Mouse (Mus musculus): Measurements from ENCODE around the gene Emg1. TPM values are rescaled to one million over a fixed set of nuclear protein-coding genes. Genes with fewer than 3 reads are reported as not detected.

Emg1 gene
- polyA plus RNA-seq, 1 experiment from 2014 or later: 105 TPM

DNA sequence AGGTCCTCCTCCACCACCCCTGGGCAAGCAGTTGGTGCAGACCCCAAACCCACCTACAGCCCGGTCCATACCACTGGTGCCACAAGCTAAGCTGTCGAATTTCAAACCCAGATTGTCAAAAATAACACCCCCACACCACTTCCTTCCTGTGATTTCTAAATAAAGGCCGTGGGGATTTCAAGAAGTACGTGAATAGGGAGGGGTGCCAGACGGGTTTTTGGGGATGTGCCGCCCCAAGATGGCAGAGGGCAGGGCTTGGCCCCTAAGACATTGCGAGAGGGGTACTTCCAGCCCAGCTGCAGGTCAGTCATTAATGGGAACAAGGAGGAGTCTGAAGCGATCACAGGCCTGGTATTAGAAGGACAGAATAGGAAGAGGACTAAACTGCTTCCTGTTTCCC, 11.6 kb upstream of the Emg1 start:
- no peaks in the 10 kb centered on the region for H3K36me3 ChIP-seq
- peaks cover 13% of the 10 kb centered on the region for H3K4me1 ChIP-seq (replicated peaks)
- H3K4me3 ChIP-seq: no peak overlapping the region
- no peaks in the 10 kb centered on the region for H3K9me3 ChIP-seq (replicated peaks)
- no peak overlapping the region for H3K4me2 ChIP-seq
- H3K27ac ChIP-seq (ENCODE audit: poor library complexity, severe bottlenecking): no peak overlapping the region
- ATAC-seq (ENCODE audit: insufficient number of reproducible peaks, low FRiP score): no peak
- H3K27me3 ChIP-seq (replicated peaks): no peaks in the 10 kb centered on the region
- WGBS: 72% methylated on average over 8 of the region's 8 CpGs
- no peak overlapping the region for H3K9ac ChIP-seq

DNA sequence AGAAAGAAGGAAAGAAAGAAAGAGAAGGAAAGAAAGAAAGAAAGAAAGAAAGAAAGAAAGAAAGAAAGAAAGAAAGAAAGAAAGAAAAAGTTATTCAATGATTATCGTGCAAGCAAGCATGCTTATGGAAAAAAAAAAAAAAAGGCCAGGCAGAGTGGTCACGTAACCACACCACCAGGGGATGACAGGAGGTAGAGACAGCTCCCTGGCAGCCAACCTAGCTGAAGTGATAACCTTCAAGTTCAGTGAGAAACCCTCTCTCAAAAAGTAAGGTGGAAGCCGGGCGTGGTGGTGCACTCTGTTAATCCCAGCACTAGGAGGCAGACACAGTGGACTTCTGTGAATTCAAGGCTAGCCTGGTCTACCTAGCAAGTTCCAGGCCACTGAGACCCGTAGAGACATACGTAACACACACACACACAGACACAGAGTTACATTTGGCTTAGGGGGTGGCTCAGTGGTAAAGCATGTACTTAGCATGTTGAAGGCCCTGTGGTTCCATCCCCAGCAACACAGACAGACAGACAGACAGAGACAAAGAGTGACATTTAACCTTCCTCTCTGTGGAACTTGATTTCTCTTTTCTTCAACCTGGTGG, 11.0 kb upstream of the Emg1 start:
- Histone ChIP-seq H3K9ac (no peak overlapping the region), H3K4me1 (replicated peaks) (peaks cover 13% of the 10 kb centered on the region), H3K9me3 (replicated peaks) (no peaks in the 10 kb centered on the region), H3K4me3 (no peak overlapping the region), H3K27me3 (replicated peaks) (no peaks in the 10 kb centered on the region), H3K27ac (ENCODE audit: poor library complexity, severe bottlenecking) (no peak overlapping the region), H3K4me2 (no peak overlapping the region), H3K36me3 (no peaks in the 10 kb centered on the region)
- 68% methylated on average over 6 of the region's 6 CpGs for WGBS
- ATAC-seq (ENCODE audit: insufficient number of reproducible peaks, low FRiP score): no peak

DNA sequence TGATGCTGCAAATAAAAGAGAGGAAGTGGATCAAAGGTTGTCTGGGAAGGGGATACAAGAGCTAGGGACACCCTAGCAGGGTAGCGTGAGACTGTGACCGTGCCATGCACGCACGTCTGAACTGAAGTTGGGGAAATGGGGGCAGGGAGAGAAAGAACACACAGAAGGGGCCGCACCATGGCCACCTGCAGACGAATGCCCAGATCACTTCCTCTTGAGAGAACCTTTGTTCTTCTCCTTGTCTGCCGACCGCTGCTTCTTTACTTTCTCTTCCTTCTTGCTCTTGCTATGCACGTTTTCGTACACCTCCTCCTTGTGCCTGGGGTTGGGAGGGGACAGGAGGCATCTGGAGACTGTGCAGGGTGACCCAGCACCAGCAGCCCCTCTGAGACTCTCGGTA, 8.9 kb upstream of the Emg1 start:
- Histone ChIP-seq H3K27ac (ENCODE audit: poor library complexity, severe bottlenecking) (no peak overlapping the region), H3K4me1 (replicated peaks) (peaks cover 13% of the 10 kb centered on the region), H3K4me2 (no peak overlapping the region), H3K9me3 (replicated peaks) (no peaks in the 10 kb centered on the region), H3K9ac (no peak overlapping the region), H3K27me3 (replicated peaks) (no peaks in the 10 kb centered on the region), H3K36me3 (peaks cover 20% of the 10 kb centered on the region), H3K4me3 (no peak overlapping the region)
- ATAC-seq (ENCODE audit: insufficient number of reproducible peaks, low FRiP score): no peak
- 79% methylated on average over 11 of the region's 11 CpGs for WGBS

DNA sequence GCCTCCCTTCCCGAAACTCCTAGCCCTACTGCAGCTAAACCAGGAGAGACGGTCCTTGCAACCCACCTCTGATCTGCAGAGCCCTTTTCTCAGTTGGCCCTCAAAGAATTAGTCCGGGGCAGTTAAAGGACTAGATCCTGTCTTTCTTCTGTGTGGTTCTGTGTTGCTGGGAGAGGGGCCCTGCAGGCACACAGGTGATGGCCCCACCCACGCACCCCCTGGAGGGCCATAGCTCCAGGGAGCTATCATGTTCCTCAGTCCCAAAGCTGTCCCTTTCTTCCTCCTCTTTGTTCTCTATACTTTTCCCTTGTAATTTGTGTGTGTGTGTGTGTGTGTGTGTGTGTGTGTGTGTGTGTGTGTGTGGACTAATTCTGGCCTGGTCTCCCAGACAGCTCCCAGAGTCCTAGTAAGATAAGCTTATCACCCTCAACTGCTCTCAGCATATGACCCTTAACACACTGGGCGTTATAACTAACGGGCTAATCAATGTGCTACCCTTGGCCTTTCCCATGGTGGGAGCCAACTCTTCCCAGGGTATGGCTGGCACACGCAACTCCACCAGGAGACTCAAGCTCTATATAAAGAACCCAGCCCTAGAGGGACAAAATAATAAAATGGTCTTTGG, 7.5 kb upstream of the Emg1 start:
- ATAC-seq (ENCODE audit: insufficient number of reproducible peaks, low FRiP score): no peak
- whole genome bisulfite sequencing: 44% methylated on average over 7 of the region's 7 CpGs
- no peak overlapping the region for H3K9ac ChIP-seq
- H3K36me3 ChIP-seq: peaks cover 34% of the 10 kb centered on the region
- no peaks in the 10 kb centered on the region for H3K27me3 ChIP-seq (replicated peaks)
- peaks cover 13% of the 10 kb centered on the region for H3K4me1 ChIP-seq (replicated peaks)
- no peak overlapping the region for H3K27ac ChIP-seq (ENCODE audit: poor library complexity, severe bottlenecking)
- H3K9me3 ChIP-seq (replicated peaks): no peaks in the 10 kb centered on the region
- no peak overlapping the region for H3K4me2 ChIP-seq
- no peak overlapping the region for H3K4me3 ChIP-seq

DNA sequence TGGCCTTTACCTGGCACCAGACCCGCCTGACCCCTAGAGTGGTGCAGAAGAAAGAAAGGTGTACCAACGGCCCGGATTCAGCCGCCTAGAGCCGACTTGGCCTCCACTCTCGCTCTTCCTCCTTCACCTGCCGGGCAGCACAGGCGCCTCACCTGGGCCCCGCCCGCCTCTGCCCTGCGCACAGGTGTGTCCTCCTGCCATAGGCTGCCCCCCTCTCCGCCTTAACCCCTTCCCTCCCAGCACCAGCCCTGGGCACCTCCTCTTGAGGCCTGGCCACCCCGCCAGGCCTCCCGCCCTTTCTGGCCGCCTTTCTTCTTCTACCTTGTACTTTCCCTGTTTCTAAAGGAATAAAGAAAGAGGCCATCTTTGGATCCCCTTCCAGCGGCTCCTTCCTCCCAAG, 6.7 kb upstream of the Emg1 start:
- Histone ChIP-seq H3K36me3 (peaks cover 42% of the 10 kb centered on the region), H3K4me3 (no peak overlapping the region), H3K27me3 (replicated peaks) (no peaks in the 10 kb centered on the region), H3K4me2 (no peak overlapping the region), H3K9me3 (replicated peaks) (no peaks in the 10 kb centered on the region), H3K27ac (ENCODE audit: poor library complexity, severe bottlenecking) (no peak overlapping the region), H3K4me1 (replicated peaks) (peaks cover 20% of the 10 kb centered on the region), H3K9ac (no peak overlapping the region)
- WGBS: 64% methylated on average over 16 of the region's 16 CpGs
- ATAC-seq (ENCODE audit: insufficient number of reproducible peaks, low FRiP score): no peak

DNA sequence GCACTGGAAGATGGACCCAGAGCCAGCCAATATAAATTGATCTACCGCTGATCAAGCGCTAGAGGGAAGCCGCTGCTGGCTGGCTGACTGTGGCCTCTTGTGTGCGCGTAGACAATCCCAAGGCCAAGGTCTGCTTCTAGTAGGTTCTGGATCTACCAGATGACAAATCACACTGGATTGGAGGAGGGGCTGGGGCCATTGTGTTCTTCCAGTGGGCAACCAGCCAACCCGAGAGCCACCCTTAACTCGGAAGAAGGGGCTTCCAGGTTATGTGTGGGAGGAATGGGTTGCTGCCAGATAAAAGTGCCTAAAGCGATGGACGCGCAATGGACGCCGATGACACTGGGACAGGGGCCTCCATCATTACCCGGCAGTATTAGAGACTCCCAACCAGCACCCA, 6.0 kb upstream of the Emg1 start:
- 76% methylated on average over 13 of the region's 13 CpGs for WGBS
- no peaks in the 10 kb centered on the region for H3K27me3 ChIP-seq (replicated peaks)
- no peak overlapping the region for H3K4me3 ChIP-seq

DNA sequence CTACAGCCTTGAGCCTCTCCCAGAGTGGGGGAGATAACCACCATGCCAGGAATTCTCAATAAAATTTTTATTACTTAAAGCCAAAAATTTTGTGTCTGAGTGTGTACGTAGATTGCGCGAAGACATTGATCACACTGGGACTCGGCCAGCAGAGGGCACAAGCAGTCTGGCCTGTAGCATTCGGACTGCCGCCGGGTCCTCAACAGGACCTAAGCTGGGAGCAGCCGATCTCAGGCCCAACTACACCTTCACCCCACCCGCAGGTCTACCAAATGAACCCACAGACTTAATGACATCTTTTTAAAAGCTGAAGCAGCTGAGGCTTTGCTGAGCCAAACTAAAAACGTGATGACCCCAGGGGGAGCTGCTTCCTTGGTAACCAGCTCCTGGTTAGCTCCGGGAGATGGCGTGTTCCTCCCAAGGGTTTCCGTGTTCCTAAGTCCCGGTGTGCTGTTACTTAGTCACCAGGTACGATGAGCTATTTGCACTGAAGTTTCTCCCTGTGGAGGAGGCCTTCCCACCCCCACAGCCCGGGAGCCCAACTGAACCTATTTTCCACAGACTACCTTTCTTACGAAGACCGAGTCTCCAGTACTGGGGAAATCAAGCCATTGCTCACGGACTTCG, 5.0 kb upstream of the Emg1 start:
- Histone ChIP-seq H3K9ac (no peak overlapping the region), H3K36me3 (peaks cover 43% of the 10 kb centered on the region), H3K9me3 (replicated peaks) (no peaks in the 10 kb centered on the region), H3K4me1 (replicated peaks) (peaks cover 30% of the 10 kb centered on the region), H3K4me2 (no peak overlapping the region), H3K27me3 (replicated peaks) (no peaks in the 10 kb centered on the region), H3K27ac (ENCODE audit: poor library complexity, severe bottlenecking) (no peak overlapping the region), H3K4me3 (no peak overlapping the region)
- no peak for ATAC-seq (ENCODE audit: insufficient number of reproducible peaks, low FRiP score)
- WGBS: 68% methylated on average over 20 of the region's 20 CpGs

More for the DNA sequence above, 6.0 kb upstream of the Emg1 start:
- H3K9ac ChIP-seq: no peak overlapping the region
- no peaks in the 10 kb centered on the region for H3K9me3 ChIP-seq (replicated peaks)
- no peak overlapping the region for H3K27ac ChIP-seq (ENCODE audit: poor library complexity, severe bottlenecking)
- peaks cover 27% of the 10 kb centered on the region for H3K4me1 ChIP-seq (replicated peaks)
- H3K36me3 ChIP-seq: peaks cover 43% of the 10 kb centered on the region
- ATAC-seq (ENCODE audit: insufficient number of reproducible peaks, low FRiP score): no peak
- H3K4me2 ChIP-seq: no peak overlapping the region

DNA sequence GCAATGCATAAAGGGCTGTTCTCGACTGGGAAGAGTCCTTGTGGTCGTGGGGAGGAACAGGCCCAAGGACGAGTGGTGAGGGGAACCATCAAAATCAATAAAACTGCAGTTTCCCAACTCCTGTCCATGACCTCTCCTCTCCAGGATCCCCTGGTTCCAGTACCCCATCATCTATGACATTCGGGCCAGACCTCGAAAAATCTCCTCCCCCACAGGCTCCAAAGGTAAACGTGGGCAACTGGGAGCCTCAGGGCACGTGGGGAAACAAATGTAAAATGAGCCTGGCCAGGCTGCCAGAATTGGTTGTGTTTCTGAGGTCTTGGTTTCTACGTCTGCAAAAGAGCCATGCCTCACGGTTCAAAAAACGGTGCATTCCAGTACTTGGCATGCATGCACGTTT, 940 bp upstream of the Emg1 start:
- 16% methylated on average over 11 of the region's 11 CpGs for WGBS

DNA sequence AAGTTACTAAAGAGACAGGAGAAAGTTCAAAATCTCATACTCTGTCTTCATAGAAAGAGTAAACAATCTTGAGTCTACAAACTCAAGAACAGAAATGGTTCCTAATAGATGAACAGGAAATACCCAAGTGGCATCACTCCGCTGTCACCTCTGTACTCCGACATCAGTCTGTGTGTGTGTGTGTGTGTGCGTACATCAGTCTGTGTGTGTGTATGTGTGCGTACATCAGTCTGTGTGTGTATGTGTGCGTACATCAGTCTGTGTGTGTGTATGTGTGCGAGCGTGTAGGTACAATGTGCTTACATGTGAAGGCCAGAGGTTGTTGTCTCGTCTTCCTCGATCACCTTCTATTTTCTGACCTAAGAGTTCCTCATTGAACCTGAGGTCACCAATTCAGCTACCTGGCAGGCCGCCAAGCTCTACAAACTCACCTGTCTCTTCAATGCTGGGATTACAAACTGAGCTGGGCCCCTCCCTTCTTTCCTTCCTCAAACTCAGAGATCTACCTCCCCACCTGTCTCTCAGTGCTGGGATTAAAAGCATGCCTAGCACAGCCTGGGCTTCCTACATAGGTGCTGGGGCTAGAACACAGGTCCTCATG, 3.6 kb downstream of the Emg1 start:
- H3K27ac ChIP-seq (ENCODE audit: poor library complexity, severe bottlenecking): no peak overlapping the region
- H3K27me3 ChIP-seq (replicated peaks): no peaks in the 10 kb centered on the region
- no peak overlapping the region for H3K4me3 ChIP-seq
- H3K4me1 ChIP-seq (replicated peaks): peaks cover 28% of the 10 kb centered on the region
- H3K4me2 ChIP-seq: no peak overlapping the region
- no peak overlapping the region for H3K9ac ChIP-seq
- peaks cover 44% of the 10 kb centered on the region for H3K36me3 ChIP-seq
- WGBS: 92% methylated on average over 10 of the region's 10 CpGs
- H3K9me3 ChIP-seq (replicated peaks): no peaks in the 10 kb centered on the region
- no peak for ATAC-seq (ENCODE audit: insufficient number of reproducible peaks, low FRiP score)

More for the DNA sequence above, 940 bp upstream of the Emg1 start:
- no peak for ATAC-seq (ENCODE audit: insufficient number of reproducible peaks, low FRiP score)
- Histone ChIP-seq H3K36me3 (peaks cover 53% of the 10 kb centered on the region), H3K9ac (peak overlapping the region; percentile 92), H3K4me1 (replicated peaks) (peaks cover 34% of the 10 kb centered on the region), H3K4me3 (peak overlapping the region; percentile 76), H3K27ac (ENCODE audit: poor library complexity, severe bottlenecking) (peak overlapping the region; percentile 81), H3K27me3 (replicated peaks) (no peaks in the 10 kb centered on the region), H3K4me2 (peak overlapping the region; percentile 96), H3K9me3 (replicated peaks) (no peaks in the 10 kb centered on the region)

DNA sequence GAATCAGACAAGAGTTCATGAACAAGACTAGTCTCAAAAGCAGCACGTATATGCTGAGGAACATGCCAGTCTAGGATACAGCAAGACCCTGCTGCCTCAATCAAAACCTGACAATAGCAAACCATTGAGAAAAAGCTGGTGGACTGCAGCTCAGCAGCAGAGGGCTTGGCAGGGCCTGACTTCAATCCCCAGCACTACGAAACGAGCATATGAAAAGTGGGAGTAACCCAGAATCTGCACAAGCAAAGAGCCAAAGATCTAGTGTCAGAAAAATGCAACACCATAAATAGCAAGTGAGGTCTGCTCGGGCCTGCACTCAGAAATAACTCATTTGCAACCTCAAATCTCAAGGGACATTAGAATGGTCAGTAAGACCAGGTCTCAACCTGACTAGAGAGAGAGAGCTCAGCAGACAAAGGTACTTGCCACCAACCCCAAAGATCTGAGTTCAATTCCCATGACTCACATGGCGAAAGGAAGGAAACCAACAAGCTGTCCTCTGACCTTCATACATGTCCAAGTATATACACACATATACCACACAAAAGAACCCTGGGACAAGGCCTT, 5.8 kb downstream of the Emg1 start:
- ATAC-seq (ENCODE audit: insufficient number of reproducible peaks, low FRiP score): no peak
- H3K27me3 ChIP-seq (replicated peaks): no peaks in the 10 kb centered on the region
- H3K9me3 ChIP-seq (replicated peaks): no peaks in the 10 kb centered on the region
- WGBS: 74% methylated on average over 5 of the region's 5 CpGs
- H3K4me2 ChIP-seq: no peak overlapping the region
- H3K4me1 ChIP-seq (replicated peaks): peaks cover 19% of the 10 kb centered on the region
- no peak overlapping the region for H3K9ac ChIP-seq
- peaks cover 66% of the 10 kb centered on the region for H3K36me3 ChIP-seq
- no peak overlapping the region for H3K4me3 ChIP-seq
- no peak overlapping the region for H3K27ac ChIP-seq (ENCODE audit: poor library complexity, severe bottlenecking)

DNA sequence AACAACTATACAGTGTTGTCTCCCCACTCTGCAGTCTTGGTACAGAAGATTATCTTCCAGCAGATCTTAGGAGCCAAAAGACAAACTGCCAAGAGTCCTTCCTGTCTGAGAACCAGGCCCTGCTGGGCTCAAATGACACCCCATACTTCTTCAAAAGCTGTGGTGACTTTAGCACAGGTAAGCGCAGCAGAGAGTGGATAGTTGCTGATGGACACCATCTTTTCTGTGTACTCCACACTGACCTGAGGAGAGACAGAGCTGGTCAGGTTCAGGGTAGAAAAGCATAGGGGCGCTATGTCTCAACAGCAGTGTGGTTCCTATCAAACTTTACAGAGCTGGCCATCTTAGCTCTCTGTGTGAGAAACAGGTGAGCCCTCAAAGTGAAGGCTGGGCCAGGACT, 7.6 kb downstream of the Emg1 start:
- WGBS: 91% methylated on average over 2 of the region's 2 CpGs
- no peak overlapping the region for H3K4me3 ChIP-seq
- H3K4me2 ChIP-seq: no peak overlapping the region
- H3K27me3 ChIP-seq (replicated peaks): no peaks in the 10 kb centered on the region
- no peak overlapping the region for H3K27ac ChIP-seq (ENCODE audit: poor library complexity, severe bottlenecking)
- no peak for ATAC-seq (ENCODE audit: insufficient number of reproducible peaks, low FRiP score)
- H3K9me3 ChIP-seq (replicated peaks): no peaks in the 10 kb centered on the region
- H3K4me1 ChIP-seq (replicated peaks): peaks cover 16% of the 10 kb centered on the region
- no peak overlapping the region for H3K9ac ChIP-seq
- peaks cover 76% of the 10 kb centered on the region for H3K36me3 ChIP-seq

Measured in heart, embryonic 12.5 days (tissue).